Mouse (Mus musculus) bone marrow, adult 2 months (tissue): ENCODE data around the gene Hs6st2.

ENCODE experiments used
- CTCF ChIP-seq: fragments of 200-500 bp; IDR thresholded peaks from 2 replicates; pipeline ENCODE4 v1.5.1; 2011; ENCODE audit warnings: low read length, control low read depth; ENCODE audit not compliant: control insufficient read depth, insufficient read depth
- POLR2A ChIP-seq: fragments of 200-500 bp; IDR thresholded peaks from 2 replicates; pipeline ENCODE4 v1.6.1; 2011; ENCODE audit warnings: low read depth, mild to moderate bottlenecking, control low read depth, low read length, borderline replicate concordance; ENCODE audit not compliant: control insufficient read depth

- TF ChIP-seq CTCF: no peak
- no peak for TF ChIP-seq POLR2A
These were observed 1.8 kb downstream of the Hs6st2 start for GRCm38 (mm10) chrX:51679601-51680427.
